Mouse (Mus musculus): ENCODE measurements at regions not wholly inside any gene's neighbourhood (a gene's known extent, or its start where the extent isn't known, plus 50 kb on each side); places are given as distances from the start of the nearest gene placed in this dataset.

DNA sequence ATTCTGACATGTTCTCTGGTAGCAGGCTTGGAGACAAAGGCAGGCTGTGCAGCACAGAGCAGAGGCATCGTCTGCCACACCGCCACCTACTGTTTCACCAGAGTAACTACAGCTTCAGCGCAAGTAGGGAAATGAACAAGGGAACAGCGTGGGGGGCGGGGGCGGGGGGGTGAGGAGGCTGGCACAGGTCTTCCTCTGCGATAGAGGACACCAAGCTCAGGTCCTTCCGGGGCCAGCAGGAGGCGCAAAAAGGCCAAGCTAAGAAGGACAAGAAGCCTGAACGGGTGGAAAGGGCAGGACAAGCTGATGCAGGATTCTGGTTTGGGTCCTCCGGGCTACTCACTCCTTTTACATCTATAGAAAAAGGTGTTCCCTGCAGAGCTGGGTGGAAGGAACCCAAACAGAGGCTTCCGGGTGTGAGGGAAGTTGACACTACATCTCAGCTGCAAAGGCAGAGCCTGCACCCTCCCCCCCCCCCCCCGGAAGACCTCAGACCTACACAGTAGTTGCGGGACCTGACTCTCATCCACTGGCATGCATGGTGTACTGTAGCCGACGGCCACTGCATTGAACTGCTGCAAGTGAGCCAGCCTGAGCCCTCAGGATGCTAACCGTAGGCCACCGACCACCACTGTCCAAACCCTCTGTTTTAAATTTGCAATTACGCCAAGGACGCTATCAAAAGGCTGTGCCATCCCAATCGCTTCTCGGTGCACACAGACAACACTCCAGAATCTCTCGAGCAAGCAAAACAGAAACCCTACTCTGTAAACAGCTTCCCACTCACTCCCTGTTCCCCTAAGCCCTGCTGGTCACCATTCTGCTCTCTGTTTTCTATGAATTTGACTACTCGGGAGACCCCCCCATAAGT lies 2396.6 kb upstream of the 5930422O12Rik start:
- peak overlapping the region; percentile 53 for H3K4me3 ChIP-seq
- H3K9ac ChIP-seq, result peak overlapping the region; percentile 46; the same call in 1 of the 2 replicates
- H3K27me3 ChIP-seq, result no peaks in the 10 kb centered on the region
- peak; percentile 83 for ATAC-seq (replicated peaks; ENCODE audit: insufficient number of reproducible peaks, insufficient read depth, low FRiP score, low read depth)
- peak overlapping the region; percentile 84 for H3K4me2 ChIP-seq
- H3K27ac ChIP-seq, result no peak overlapping the region; the same call in 1 of the 2 replicates
- peaks cover 7% of the 10 kb centered on the region for H3K4me1 ChIP-seq (replicated peaks)
- WGBS, result 6% methylated on average over 24 of the region's 24 CpGs
- H3K9me3 ChIP-seq (replicated peaks), result no peaks in the 10 kb centered on the region
- H3K36me3 ChIP-seq, result no peaks in the 10 kb centered on the region

DNA sequence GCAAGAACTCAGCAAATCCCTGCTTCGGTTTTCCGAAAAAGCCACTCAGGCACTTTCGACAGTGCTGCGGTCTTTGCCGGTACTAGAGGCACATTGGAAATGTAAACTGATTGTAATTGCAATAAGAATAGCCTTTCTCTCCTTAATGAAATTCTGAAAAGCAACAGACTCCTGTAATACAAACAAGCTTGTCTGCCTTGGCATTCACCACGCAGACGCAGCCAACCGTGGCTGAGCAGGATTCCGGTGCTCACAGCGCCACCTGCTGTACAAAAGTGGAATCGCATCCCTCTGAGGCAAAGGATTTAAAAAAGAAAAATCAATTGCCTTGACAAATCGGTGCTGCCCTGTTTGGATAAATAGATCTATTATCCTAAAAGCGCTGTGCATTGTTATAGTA lies 2395.2 kb upstream of the 5930422O12Rik start:
- WGBS, result 5% methylated on average over 13 of the region's 13 CpGs
- Histone ChIP-seq H3K27ac (no peak overlapping the region), H3K4me2 (peak overlapping the region; percentile 84), H3K36me3 (no peaks in the 10 kb centered on the region), H3K27me3 (no peaks in the 10 kb centered on the region), H3K4me3 (peak overlapping the region; percentile 48), H3K9me3 (replicated peaks) (no peaks in the 10 kb centered on the region), H3K4me1 (replicated peaks) (peaks cover 7% of the 10 kb centered on the region), H3K9ac (peak overlapping the region; percentile 40)
- ATAC-seq (replicated peaks; ENCODE audit: insufficient number of reproducible peaks, insufficient read depth, low FRiP score, low read depth), result no peak; the same call in 1 of the 2 replicates

GRCm38 (mm10) chr8:31036892-31037291 lies 2391.6 kb upstream of the 5930422O12Rik start:
- H3K9me3 ChIP-seq (replicated peaks), result no peaks in the 10 kb centered on the region
- no peaks in the 10 kb centered on the region for H3K27me3 ChIP-seq
- H3K9ac ChIP-seq, result no peak overlapping the region
- H3K4me2 ChIP-seq, result no peak overlapping the region
- H3K36me3 ChIP-seq, result no peaks in the 10 kb centered on the region
- no peak overlapping the region for H3K4me3 ChIP-seq
- no peak overlapping the region for H3K27ac ChIP-seq
- no peak for ATAC-seq (replicated peaks; ENCODE audit: insufficient number of reproducible peaks, insufficient read depth, low FRiP score, low read depth)
- WGBS, result 62% methylated on average over 2 of the region's 2 CpGs
- H3K4me1 ChIP-seq (replicated peaks), result peaks cover 5% of the 10 kb centered on the region

Measured in heart, embryonic 15.5 days (tissue).